Mouse (Mus musculus) spleen, postnatal 4 days (tissue): Measurements from ENCODE around the gene Apol8.

Experiments used
- DNase-seq, 2 experiments: peaks; one replicate each; pipeline ENCODE4 v3.0.0; 2022; ENCODE audit warnings: low spot score in 2 of 2

Gene Apol8

DNA sequence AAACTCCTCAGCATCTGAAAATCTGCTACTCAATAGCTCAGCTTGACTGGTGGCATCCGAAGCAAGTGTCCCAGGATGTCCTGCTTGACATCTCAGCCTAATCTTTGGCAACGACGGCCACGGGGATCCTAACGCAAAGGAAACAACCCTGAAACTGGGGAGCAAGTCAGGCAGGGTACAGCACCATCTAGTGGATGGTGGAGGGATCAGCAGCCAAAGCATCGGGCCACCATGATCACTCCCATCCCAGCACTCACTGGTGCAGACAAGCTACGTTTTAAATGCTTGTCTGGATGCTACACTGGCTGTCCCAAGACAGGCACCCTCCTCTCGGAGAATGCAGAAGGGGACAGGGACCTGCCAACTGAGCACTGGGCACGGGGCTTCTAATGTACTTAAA lies at the start of gene Apol8:
TSS of gene Apol8 (minus strand) at position 156 of the 400 bp plus-strand sequence.
- DNase-seq = peak; percentile 84 to 91

DNA sequence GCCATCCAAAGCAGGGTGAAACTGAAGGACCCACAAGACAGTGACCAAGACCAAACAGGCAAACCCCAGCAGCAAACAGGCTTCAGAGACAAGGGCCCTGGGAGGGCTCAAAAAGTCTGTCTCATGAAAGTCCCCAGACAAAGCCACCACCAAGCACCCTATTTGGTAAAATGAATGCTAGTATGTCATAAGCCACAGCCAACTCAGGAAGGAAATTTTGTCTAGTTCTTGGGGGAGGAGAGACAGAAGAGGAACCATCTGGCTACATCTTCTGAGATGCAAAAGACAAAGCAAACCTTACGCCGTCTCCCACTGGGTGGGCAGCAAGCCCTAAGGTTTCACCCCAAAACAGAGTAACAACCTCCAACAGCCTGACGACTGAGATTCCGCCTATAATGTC lies 48.9 kb upstream of the Apol8 start:
- no peak for DNase-seq

DNA sequence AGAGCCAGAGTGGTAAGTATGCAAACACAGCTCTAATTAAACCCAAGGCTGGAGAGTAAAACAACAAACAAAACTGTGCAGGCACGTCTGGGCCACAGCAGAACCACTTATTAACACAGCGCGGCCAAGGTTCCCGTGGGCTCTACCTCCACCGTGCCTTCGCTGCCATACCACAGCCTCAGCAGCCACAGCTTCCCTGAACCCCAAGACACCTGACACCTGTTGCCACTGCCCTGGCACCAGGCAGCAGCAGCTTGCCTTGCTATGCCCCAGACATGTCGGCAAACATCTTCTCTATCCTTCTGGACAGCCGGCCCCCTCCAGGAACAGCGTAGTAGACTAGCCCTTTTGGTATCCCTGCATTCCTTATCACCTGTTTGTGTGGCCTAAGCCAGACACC lies 48.1 kb upstream of the Apol8 start:
- DNase-seq = no peak

DNA sequence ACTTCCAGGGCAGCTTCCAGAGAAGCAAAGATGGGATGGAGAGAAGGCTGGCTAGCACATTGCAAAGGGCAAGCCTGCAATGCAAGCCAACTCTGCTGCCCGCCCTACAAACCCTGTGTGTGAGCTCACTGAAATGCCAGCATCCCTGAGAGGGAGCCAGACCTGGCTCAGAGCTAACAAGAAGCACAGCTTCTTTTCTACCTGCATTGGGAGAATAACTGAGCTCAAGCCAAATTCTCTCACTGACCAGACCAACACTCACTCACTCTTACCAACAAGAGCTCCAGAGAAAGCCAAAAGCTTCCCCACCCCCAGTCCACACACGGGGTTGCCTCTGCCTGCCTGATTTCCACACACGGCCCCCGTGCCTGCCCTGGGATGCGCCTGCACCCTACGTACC lies 47.7 kb upstream of the Apol8 start:
- DNase-seq = no peak

DNA sequence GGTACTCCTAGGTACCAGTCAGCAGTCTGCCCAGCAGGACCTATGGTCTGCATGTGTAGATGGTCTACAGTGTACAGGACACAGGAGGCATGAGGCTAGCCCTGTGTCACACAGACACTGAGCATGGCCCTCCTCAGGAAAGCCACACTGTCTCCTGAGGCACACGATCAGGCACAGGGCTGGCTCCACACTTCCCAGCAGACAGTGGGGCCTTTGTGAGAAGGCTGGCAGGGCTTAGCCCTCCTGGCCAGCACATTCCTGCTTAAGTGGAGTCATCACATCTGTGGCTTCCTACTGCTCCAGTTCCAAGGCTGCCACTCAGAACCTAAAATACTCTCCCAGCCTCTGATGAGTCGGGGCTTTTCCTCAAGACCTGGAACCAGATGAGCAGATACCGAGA lies 46.9 kb upstream of the Apol8 start:
- no peak for DNase-seq

DNA sequence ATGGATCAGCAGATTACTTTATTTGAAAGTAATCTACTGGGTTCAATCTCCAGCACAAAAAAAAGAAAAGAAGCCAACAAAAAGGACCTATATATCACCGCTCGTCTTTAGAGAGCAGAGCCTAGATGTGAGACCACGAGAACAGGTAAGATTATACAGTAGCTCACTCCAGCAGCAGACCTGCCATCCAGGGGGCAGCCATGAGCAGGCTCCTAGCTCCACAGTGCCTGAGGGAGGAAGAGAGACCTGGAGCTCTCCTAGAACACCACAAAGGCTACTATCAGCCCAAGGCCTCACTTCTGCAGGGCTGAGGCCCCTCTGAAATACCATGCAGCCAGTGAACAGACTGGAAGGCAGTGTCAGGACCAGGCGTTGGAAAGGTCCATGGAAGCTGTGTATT lies 46.2 kb upstream of the Apol8 start:
- no peak for DNase-seq

DNA sequence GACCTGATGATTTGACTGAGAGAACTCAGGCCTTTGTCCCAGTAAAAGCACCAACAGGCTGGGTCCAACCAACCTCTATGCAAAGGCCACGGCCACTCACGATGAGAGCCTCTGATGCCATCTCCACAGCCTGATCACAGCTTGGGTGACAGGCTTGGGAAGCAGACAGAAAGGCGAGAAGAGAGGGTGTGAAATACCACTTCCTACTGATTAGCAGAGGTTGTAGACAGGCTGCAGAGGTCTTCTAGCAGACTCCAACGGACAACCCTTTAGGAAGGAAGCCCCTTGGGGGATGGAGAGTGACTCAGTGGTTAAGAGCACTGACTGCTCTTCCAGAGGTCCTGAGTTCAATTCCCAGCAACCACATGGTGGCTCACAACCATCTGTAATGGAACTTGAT lies 44.4 kb upstream of the Apol8 start:
- DNase-seq = no peak

DNA sequence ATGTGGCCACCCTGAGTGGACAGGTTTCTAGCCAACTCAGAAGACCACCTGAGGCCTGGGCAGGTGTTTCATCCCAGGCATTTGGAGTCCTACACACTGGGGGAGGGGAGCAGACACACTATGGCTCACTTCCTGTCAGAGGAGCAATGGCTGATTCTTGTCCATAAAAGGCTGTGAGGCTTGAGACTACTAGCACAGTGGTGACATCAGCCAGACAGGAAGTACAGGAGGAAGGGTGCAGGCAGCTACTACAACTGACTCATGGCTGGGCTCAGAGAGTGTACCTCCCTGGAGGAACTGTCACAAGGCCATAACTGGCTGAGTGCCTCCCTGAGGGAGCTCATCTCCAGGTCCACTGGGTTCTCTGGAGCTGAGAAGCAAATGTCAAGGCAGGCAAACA lies 43.7 kb upstream of the Apol8 start:
- DNase-seq = peak in 1 of 2 experiments; percentile 44

DNA sequence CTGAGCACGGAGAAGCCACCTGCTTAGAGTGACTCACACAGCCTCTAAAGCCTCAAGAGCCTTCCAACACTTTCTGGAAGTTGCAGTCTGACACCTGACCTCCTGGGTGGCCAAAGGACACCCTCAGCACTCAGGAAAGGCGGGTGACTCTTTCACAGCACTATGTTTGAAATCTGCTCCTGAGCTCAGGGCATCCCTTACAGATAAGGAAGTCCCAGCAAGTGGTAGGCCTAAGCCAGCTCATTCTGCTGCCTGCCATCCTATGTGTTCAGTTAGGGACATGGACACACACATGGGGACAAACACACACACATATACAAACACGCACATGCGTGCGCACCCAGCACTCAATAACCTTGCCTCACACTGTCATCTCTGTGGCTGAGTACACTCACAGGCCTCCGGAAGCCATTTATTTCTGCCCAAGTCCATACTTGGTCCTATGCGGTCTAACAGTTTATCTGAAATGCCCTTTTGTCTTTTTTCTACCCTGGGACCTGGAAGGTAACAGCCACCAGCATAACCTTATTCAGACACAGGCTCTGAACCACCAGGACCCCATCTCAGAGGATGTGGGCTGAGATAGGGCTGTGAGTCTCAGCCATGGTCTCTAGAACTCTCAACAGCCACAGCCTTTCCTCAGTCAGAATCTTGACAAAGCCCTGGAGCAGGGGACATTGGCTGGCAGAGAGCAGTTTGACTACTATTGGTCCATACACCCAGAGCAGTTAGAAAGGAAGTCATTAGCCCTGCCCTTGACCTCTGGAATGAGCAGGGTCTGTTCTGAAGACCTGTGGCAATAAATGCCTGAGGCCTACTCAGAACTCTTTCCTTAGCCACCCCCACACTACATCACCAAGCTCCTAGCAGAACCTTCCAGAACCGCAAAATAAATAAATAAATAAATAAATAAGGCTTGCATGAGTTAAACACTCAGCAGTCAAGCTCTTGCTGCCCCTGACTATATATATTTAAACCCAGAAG lies 43.0 kb upstream of the Apol8 start:
- DNase-seq = no peak

DNA sequence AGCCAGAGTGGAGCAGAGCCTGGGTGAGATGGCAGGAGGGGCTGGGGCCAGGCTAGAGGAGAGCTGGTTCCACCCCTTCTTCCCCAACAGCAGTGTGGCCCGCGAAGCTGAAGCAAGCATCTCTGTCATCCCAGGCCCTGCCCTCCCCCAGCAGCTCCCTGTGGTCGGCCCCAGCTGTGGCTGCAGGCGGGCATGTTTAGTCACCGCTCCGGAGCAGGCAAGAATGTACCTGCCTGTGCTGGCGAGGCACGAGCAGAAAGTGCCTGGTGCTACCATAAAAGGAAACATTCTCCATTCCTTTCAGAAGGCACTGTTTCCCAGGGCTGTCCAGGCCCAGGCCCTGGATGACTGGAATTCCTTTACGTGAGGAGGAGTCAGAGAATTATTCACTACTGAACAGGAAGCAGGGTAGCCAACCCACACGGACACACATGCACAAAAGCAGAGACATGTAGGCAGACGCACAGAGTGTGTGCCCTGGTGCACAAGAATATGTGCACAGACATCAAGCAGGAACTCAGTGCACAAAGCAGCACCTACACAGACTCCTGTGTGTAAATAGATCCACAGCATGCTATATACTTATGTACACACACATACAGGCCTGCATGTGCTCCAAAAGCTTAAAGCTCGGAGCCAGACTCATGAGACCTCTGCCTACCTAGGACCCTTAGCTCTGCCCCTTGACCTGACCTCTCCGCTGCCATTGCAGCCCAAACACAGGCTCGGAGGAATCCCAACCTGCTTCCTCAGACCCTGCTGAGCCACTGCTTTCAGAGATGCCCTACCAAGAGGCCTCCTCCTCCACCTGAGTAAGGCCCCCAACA lies 42.1 kb upstream of the Apol8 start:
- DNase-seq = peak in 1 of 2 experiments; percentile 33

DNA sequence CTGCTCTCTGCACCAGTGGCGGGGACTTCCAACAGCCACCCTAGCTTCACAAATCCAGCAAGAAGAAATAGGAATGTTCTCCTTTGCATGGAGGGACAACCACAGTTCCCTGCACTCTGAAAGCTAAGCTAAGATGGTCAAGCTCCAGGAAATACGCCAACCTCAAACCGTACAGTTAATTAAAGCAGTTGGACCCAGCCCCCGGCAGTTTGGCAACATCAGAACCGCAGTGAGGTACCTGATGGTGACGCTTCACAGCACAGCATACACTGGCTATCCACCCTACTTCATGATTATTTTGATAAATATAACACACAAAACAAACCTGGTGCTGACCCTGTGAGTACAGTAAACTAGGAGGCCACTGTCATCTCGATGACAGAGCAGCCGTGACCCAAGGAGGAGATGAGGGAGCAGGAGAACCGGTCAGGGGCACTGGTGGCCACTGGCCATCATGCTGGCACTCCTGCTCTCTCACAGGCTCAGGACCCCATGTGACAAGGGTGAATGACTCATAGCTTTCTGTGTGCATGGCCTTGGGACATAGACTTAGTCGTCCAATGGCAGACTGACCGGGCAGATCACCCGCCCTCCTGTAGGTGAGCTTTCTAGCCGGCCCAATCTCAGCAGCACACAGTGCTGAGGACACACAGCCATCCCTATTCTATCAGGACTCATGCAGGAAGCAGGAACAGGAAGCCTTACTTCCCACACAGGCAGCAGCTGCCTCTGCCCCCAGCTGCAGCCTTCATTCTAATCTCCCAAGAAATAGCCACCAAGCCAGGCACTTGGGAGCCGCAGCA lies 41.0 kb upstream of the Apol8 start:
- DNase-seq = no peak

DNA sequence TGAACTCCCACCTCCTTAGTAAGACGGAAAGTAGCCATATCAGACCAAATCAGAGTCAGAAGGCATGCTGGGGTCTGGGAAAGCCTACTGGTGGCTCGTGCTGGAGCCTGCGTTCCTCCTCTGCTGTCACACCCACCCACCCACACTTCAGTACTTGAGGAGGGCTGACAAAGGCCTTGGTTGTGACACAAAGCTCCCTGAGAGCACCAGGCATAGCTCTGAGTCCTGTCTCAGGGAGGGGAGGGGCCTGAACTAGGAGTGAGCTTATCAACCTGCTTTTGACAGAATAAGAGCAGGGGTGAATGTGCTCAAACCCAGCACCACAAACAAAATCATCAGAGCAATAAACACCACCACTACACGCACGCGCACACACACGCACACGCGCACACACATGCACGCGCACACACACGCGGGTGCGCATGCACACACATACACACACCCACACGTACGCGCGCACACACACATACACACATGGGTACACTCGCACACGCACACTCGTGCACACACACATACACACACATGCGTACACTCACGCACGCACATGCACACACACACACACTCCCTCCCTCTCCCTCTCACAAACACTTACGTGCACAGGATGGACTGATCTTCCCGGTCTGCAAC lies 39.7 kb upstream of the Apol8 start:
- no peak for DNase-seq

DNA sequence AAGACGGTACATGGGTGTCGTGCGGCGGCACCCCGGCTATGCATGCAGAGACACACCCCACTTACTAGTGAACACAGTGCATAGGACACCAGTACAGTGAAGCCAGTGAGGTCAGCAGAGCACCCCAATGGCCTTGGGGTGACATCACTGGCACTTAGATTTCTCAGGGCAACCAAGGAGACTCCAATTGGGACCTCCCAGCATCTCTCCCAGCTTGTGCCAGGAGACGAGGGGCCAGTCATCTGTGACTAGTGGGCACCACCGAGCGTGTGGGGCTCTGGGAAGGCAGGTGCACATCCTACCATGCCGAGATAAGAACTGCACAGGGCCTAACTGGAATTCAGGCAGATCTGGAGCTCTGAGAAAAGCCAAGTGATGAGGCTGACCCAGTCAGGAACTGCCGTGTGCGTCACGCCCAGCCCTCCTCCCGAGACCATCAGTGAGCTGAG lies 38.1 kb upstream of the Apol8 start:
- no peak for DNase-seq

DNA sequence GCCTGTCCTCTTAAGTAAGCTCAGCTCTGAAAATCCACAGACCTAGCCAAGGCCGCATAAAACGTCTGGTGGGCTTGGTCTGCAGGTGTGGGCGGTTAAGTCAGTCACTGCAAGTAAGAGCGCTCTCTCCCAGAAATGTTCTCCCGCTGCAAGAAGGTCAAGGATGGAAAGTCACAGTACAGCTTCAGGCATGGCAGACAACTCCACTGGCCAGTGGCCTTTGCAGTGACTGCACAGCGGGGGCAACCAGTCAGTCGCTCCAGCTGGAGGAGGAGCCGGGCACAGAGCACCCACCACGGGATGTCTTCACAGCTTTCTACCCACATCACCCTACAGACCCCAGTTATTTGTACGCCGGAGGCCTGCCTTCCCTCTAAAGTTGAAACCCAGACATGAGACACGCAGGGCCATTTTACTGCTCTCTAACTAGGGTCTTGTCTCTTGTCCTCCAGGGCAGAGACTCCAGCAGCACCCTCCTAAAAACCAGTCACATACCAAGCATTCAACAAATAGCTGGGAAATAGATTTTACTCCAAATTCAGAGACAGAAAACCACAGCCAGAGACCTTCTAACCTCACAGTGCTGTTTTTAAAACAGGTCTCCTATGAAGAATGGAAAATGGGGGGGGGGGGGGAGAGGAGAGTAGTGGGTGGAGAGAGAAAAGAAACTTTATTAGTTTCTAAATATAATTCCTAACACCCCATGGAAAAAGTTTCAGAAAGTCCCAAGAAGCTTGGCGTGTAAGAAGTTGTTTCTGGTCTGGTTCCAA lies 37.5 kb upstream of the Apol8 start:
- no peak for DNase-seq

DNA sequence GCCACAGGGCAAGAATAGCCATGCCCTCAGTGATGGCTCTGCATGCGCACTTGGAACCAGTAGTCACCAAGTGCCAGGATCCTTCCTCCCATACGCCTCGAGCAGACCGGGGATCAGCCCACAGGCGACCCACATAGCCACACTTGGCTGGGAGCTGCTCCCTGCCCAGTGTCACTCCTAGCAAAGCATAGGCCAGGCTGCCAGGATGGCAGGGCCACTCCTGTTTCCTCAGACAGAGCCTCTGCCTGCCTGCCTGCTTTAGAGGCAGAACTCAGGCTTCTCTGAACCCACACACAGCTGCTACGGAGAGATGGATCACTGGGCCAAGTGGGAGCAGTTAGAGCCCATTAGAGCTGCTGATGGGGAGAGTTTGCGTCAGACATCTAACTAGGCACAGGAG lies 36.8 kb upstream of the Apol8 start:
- DNase-seq = no peak

DNA sequence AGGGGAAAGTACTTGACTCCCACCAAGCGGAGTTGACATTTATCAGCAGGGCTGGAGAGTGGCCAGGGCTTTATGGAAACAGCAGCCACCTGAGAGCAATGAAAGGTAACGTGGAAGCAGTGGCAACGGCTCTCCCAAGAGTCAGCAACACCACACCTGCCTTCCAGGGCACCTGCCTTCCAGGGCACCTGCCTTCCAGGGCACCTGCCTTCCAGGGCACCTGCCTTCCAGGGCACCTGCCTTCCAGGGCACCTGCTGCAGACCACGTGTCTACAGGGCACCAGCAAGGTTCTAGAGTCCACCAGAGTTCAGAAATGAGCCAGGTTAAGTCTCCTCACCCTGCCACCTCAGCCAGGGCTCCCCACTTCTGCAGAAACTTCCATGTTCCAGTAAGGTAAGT lies 36.3 kb upstream of the Apol8 start:
- DNase-seq = no peak

DNA sequence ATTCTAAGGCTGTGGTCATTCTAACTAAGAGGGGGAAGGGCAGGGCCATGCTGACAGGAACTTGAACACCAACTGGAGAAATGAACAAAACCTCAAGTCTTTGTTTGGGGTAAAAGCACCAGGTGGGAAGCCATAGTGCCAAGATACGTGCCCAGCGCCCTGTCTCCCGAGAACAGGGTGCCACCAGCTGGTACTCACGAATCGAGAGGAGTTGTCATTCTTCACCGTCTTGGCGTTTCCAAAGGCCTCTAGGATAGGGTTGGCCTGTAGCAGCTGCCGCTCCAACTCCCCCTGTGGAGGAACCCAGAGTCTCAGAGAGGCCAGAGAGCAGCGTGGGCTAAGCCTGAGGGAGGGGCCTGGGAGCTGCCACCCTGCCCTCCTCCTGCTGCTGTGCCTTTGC lies 35.3 kb upstream of the Apol8 start:
- DNase-seq = no peak

DNA sequence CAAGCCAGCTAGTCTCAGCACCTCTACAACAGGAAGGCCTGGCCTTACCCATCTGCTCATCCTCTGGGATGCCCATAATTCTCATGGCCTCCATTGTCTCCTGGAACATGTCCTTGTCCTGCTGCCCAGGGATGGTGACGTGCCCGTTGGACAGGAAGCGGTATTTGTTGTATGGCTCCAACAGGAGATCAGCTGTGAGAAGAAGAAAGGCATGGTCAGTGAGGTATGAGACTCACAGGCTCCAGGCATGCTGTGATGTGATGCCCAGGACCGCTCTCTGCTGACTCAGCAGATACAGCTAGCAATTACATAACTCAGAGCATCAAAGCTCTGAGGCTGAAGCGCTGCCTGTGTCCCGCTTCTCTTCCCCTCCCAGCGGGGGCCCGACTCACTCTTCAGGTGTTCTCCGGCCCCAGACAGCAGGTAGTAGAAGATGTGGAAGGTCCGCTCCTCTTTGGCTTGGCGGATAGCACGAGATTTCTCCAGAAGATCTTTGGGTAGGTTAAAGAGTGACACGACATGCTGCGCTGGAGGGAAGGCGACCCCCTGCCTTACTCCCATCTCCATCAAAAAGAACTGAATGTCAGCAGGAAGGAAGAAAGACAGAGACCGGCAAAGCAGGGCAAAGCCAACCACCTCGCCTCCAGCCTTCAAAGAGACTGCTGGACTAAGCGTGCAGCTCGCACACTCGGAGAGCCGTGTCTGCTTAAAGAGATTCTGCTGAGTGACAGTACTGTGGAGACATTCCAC lies 34.0 kb upstream of the Apol8 start:
- no peak for DNase-seq

DNA sequence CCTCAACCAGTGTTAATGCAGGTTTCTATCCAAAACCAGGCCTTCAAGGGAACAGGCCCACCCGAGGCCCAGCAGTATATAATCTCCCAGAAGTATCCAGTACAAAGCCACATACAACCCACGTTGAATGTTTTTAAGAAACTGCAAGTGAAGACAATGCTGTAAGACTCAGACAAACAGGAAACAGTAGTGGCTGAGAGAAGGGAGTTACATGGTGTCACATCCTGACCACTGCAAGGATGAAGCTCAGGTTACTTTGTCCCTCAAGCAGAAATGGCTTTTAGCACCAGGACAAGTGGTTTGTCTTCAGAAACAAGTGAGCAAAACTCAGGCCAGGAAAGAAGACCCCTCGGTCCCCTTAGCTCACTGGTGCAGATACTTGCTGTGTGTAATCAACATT lies 32.4 kb upstream of the Apol8 start:
- DNase-seq = no peak

DNA sequence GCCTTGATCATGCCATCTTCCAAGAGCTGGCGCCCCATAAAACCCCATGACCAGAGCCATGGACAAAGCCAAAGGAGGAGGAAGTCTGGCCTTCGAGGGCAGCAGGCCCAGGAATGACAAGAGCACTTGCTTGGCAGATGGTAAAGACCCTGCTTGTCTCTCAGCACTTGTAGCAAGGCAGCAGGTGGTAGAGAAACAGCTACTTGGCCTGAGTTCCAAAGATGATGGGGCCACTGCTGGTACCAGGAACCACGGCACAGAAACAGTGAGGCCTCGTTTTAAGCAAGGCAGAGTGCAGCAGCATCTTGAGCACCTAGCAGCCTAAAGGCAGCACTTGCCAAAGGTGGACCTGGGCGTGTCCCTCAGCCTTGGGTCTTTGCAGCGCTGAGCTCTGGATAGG lies 31.6 kb upstream of the Apol8 start:
- DNase-seq = no peak
